13 mouse cellular contexts compared by ENCODE assay signal in genomic region chr13:23502031-23502567, GRCm38 (mm10). TPM values are rescaled to one million over a fixed set of nuclear protein-coding genes. Genes with fewer than 3 reads are reported as not detected.
DNase-seq lines count a peak whose midpoint lies in the region; ATAC-seq lines count a peak whose summit lies in the region.
"Had no signal": no experiment of that assay in that cellular context is flagged by ENCODE, and none has a peak within 500 bp of the region (broad histone marks: within the 10 kb centered on the region; RNA-seq: fewer than 3 reads in every experiment).

No protein-coding gene starts in this region.

- ATAC-seq in forebrain, embryonic 14.5 days: no peak
- no peak for ATAC-seq in liver, embryonic 11.5 days (replicated peaks; ENCODE audit: low FRiP score)
- ATAC-seq in embryonic facial prominence, embryonic 11.5 days (replicated peaks; ENCODE audit: insufficient number of reproducible peaks, low FRiP score, low TSS enrichment, low read depth): no peak
- ATAC-seq in liver, embryonic 12.5 days: no peak
- no peak for ATAC-seq in megakaryocyte-erythroid progenitor cell, adult 5-6 weeks (replicated peaks; ENCODE audit: low FRiP score, low TSS enrichment, poor library complexity, severe bottlenecking)

- no peak overlapping the region for H3K4me2 ChIP-seq in forebrain, embryonic 14.5 days (ENCODE audit: low read length)
- H3K4me2 ChIP-seq in liver, embryonic 11.5 days: peak overlapping the region; percentile 87
- peak overlapping the region; percentile 36; the same call in 1 of the 2 replicates for H3K4me2 ChIP-seq in embryonic facial prominence, embryonic 11.5 days (ENCODE audit: low read depth, low read length)
- peak overlapping the region; percentile 63 for H3K4me2 ChIP-seq in liver, embryonic 12.5 days

- DNase-seq in forebrain, embryonic 10.5 days (ENCODE audit: extremely low spot score, low spot score): no peak
- DNase-seq in forebrain, embryonic 14.5 days (ENCODE audit: low spot score): no peak
- no peak for DNase-seq in liver, embryonic 11.5 days (ENCODE audit: low spot score)
- DNase-seq in liver: no peak
- no peak for DNase-seq in embryonic facial prominence, embryonic 11.5 days (ENCODE audit: low spot score)
- no peak for DNase-seq in cerebellum, postnatal 4 days (ENCODE audit: low spot score in 2 of 2)
- DNase-seq: midbrain, embryonic 14.5 days had no signal

- peak overlapping the region; percentile 55 for H3K4me3 ChIP-seq in forebrain, embryonic 10.5 days
- no peak overlapping the region for H3K4me3 ChIP-seq in forebrain, embryonic 14.5 days (ENCODE audit: low read depth, low read length)
- H3K4me3 ChIP-seq in liver, embryonic 11.5 days (ENCODE audit: low read depth, low read length): peak overlapping the region; percentile 47
- H3K4me3 ChIP-seq in embryonic facial prominence, embryonic 11.5 days (ENCODE audit: low read depth, low read length): no peak overlapping the region; the same call in 1 of the 2 replicates
- peak overlapping the region; percentile 42 for H3K4me3 ChIP-seq in liver, embryonic 12.5 days

- H3K9me3 ChIP-seq in forebrain, embryonic 10.5 days: no peaks in the 10 kb centered on the region
- H3K9me3 ChIP-seq in forebrain, embryonic 14.5 days (replicated peaks; ENCODE audit: control insufficient read depth, low read length): no peaks in the 10 kb centered on the region
- H3K9me3 ChIP-seq in liver, embryonic 11.5 days (ENCODE audit: control insufficient read depth, low read length): no peaks in the 10 kb centered on the region
- H3K9me3 ChIP-seq in embryonic facial prominence, embryonic 11.5 days (replicated peaks; ENCODE audit: control insufficient read depth, low read length): no peaks in the 10 kb centered on the region
- no peaks in the 10 kb centered on the region for H3K9me3 ChIP-seq in liver, embryonic 12.5 days (replicated peaks)

- no peak overlapping the region for H3K27ac ChIP-seq in forebrain, embryonic 10.5 days
- no peak overlapping the region for H3K27ac ChIP-seq in forebrain, embryonic 14.5 days (ENCODE audit: low read depth, low read length)
- H3K27ac ChIP-seq in liver, embryonic 11.5 days (ENCODE audit: low read depth, low read length): no peak overlapping the region
- H3K27ac ChIP-seq in embryonic facial prominence, embryonic 11.5 days (replicated peaks; ENCODE audit: low read depth, low read length): no peak overlapping the region
- H3K27ac ChIP-seq in liver, embryonic 12.5 days: peak overlapping the region; percentile 37; the same call in 1 of the 2 replicates
- H3K27ac ChIP-seq: kidney, postnatal 0 days had no signal

- no peaks in the 10 kb centered on the region for H3K27me3 ChIP-seq in forebrain, embryonic 10.5 days (ENCODE audit: poor library complexity, severe bottlenecking)
- no peaks in the 10 kb centered on the region for H3K27me3 ChIP-seq in forebrain, embryonic 14.5 days (replicated peaks; ENCODE audit: control insufficient read depth, insufficient read depth, low read length)
- H3K27me3 ChIP-seq in liver, embryonic 11.5 days (replicated peaks; ENCODE audit: control insufficient read depth, insufficient read depth, low read length): no peaks in the 10 kb centered on the region
- no peaks in the 10 kb centered on the region for H3K27me3 ChIP-seq in embryonic facial prominence, embryonic 11.5 days (ENCODE audit: control insufficient read depth, insufficient read depth, low read length)
- no peaks in the 10 kb centered on the region for H3K27me3 ChIP-seq in liver, embryonic 12.5 days (replicated peaks)

- 25% methylated on average over 9 of the region's 9 CpGs for WGBS in forebrain, embryonic 10.5 days
- 28% methylated on average over 9 of the region's 9 CpGs for WGBS in forebrain, embryonic 14.5 days
- WGBS in liver, embryonic 11.5 days: 28% methylated on average over 9 of the region's 9 CpGs
- WGBS in embryonic facial prominence, embryonic 11.5 days: 30% methylated on average over 9 of the region's 9 CpGs
- 24% methylated on average over 9 of the region's 9 CpGs for WGBS in liver, embryonic 12.5 days (ENCODE audit: insufficient replicate concordance)

- H3K9ac ChIP-seq in forebrain, embryonic 14.5 days (ENCODE audit: low read length): no peak overlapping the region
- peak overlapping the region; percentile 56 for H3K9ac ChIP-seq in liver, embryonic 11.5 days (ENCODE audit: low read depth, low read length)
- H3K9ac ChIP-seq in embryonic facial prominence, embryonic 11.5 days (replicated peaks; ENCODE audit: low read length): no peak overlapping the region
- peak overlapping the region; percentile 54 for H3K9ac ChIP-seq in liver, embryonic 12.5 days

- no peaks in the 10 kb centered on the region for H3K36me3 ChIP-seq in forebrain, embryonic 10.5 days (replicated peaks)
- no peaks in the 10 kb centered on the region for H3K36me3 ChIP-seq in forebrain, embryonic 14.5 days (ENCODE audit: control insufficient read depth, insufficient read depth, low read length)
- no peaks in the 10 kb centered on the region for H3K36me3 ChIP-seq in liver, embryonic 11.5 days (ENCODE audit: control insufficient read depth, insufficient read depth, low read length)
- no peaks in the 10 kb centered on the region for H3K36me3 ChIP-seq in embryonic facial prominence, embryonic 11.5 days (replicated peaks; ENCODE audit: control insufficient read depth, insufficient read depth, low read depth, low read length)
- H3K36me3 ChIP-seq in liver, embryonic 12.5 days: no peaks in the 10 kb centered on the region

- H3K4me1 ChIP-seq in forebrain, embryonic 10.5 days: peaks cover 70% of the 10 kb centered on the region
- peaks cover 9% of the 10 kb centered on the region for H3K4me1 ChIP-seq in forebrain, embryonic 14.5 days (ENCODE audit: control insufficient read depth, insufficient read depth, low read length)
- peaks cover 48% of the 10 kb centered on the region for H3K4me1 ChIP-seq in liver, embryonic 11.5 days (replicated peaks; ENCODE audit: control insufficient read depth, insufficient read depth, low read length)
- no peaks in the 10 kb centered on the region for H3K4me1 ChIP-seq in embryonic facial prominence, embryonic 11.5 days (ENCODE audit: control insufficient read depth, insufficient read depth, low read length)
- H3K4me1 ChIP-seq in liver, embryonic 12.5 days: peaks cover 80% of the 10 kb centered on the region

RNA-seq across cellular contexts. Expression of gene Btn2a2, which starts 13.4 kb away (rescaled TPM):
- 0.52 and 0.54 TPM in 2 replicates for polyA plus RNA-seq in forebrain, embryonic 10.5 days (2016; fragmentation: Nextera tagmentation; extraction: Ambion mirVana)
- 0.10 TPM in 1 of 2 replicates, not detected in the other for polyA plus RNA-seq in forebrain, embryonic 14.5 days (2014; fragmentation: Nextera tagmentation; extraction: Ambion mirVana)
- 0.08 and 0.32 TPM in 2 replicates for polyA plus RNA-seq in liver, embryonic 11.5 days (2014; fragmentation: Nextera tagmentation; extraction: Ambion mirVana)
- polyA plus RNA-seq in embryonic facial prominence, embryonic 11.5 days (2014; fragmentation: Nextera tagmentation; extraction: Ambion mirVana): 1.1 and 1.4 TPM in 2 replicates
- 0.07 TPM in 1 of 2 replicates, not detected in the other for polyA plus RNA-seq in liver, embryonic 12.5 days (2016; fragmentation: Nextera tagmentation; extraction: Ambion mirVana)
- total RNA-seq in megakaryocyte-erythroid progenitor cell, adult 5-6 weeks (2014; fragmentation: Nextera tagmentation): not detected in 2 replicates
- not detected in 2 replicates for total RNA-seq in megakaryocyte-erythroid progenitor cell, adult 5-6 weeks (2017)
- polyA plus RNA-seq: midbrain, embryonic 14.5 days had no signal

RNA-seq across cellular contexts. Expression of gene Hist1h4h, which starts 28.8 kb away (rescaled TPM):
- polyA plus RNA-seq in forebrain, embryonic 10.5 days (2016; fragmentation: Nextera tagmentation; extraction: Ambion mirVana): 3.8 and 4.0 TPM in 2 replicates
- 4.3 and 7.1 TPM in 2 replicates for polyA plus RNA-seq in forebrain, embryonic 14.5 days (2014; fragmentation: Nextera tagmentation; extraction: Ambion mirVana)
- polyA plus RNA-seq in liver, embryonic 11.5 days (2014; fragmentation: Nextera tagmentation; extraction: Ambion mirVana): 3.3 and 4.3 TPM in 2 replicates
- 3.5 and 5.0 TPM in 2 replicates for polyA plus RNA-seq in embryonic facial prominence, embryonic 11.5 days (2014; fragmentation: Nextera tagmentation; extraction: Ambion mirVana)
- polyA plus RNA-seq in liver, embryonic 12.5 days (2016; fragmentation: Nextera tagmentation; extraction: Ambion mirVana): 4.4 and 4.7 TPM in 2 replicates
- 115 and 209 TPM in 2 replicates for total RNA-seq in megakaryocyte-erythroid progenitor cell, adult 5-6 weeks (2014; fragmentation: Nextera tagmentation)
- total RNA-seq in megakaryocyte-erythroid progenitor cell, adult 5-6 weeks (2017): 683 and 1,187 TPM in 2 replicates

RNA-seq across cellular contexts. Expression of gene Hist1h2af, which starts 31.6 kb away (rescaled TPM):
- 6.7 and 9.5 TPM in 2 replicates for polyA plus RNA-seq in forebrain, embryonic 10.5 days (2016; fragmentation: Nextera tagmentation; extraction: Ambion mirVana)
- polyA plus RNA-seq in forebrain, embryonic 14.5 days (2014; fragmentation: Nextera tagmentation; extraction: Ambion mirVana): 1.9 and 4.4 TPM in 2 replicates
- 1.1 and 5.1 TPM in 2 replicates for polyA plus RNA-seq in liver, embryonic 11.5 days (2014; fragmentation: Nextera tagmentation; extraction: Ambion mirVana)
- polyA plus RNA-seq in embryonic facial prominence, embryonic 11.5 days (2014; fragmentation: Nextera tagmentation; extraction: Ambion mirVana): 7.8 and 7.9 TPM in 2 replicates
- polyA plus RNA-seq in liver, embryonic 12.5 days (2016; fragmentation: Nextera tagmentation; extraction: Ambion mirVana): 7.8 and 13.9 TPM in 2 replicates
- total RNA-seq in megakaryocyte-erythroid progenitor cell, adult 5-6 weeks (2014; fragmentation: Nextera tagmentation): 41.1 and 66.5 TPM in 2 replicates
- total RNA-seq in megakaryocyte-erythroid progenitor cell, adult 5-6 weeks (2017): 1,297 and 1,759 TPM in 2 replicates

RNA-seq across cellular contexts. Expression of gene Hist1h3g, which starts 33.1 kb away (rescaled TPM):
- polyA plus RNA-seq in forebrain, embryonic 10.5 days (2016; fragmentation: Nextera tagmentation; extraction: Ambion mirVana): 6.3 and 8.1 TPM in 2 replicates
- polyA plus RNA-seq in forebrain, embryonic 14.5 days (2014; fragmentation: Nextera tagmentation; extraction: Ambion mirVana): 2.2 and 5.3 TPM in 2 replicates
- 5.2 TPM in 2 replicates for polyA plus RNA-seq in liver, embryonic 11.5 days (2014; fragmentation: Nextera tagmentation; extraction: Ambion mirVana)
- 6.1 and 7.8 TPM in 2 replicates for polyA plus RNA-seq in embryonic facial prominence, embryonic 11.5 days (2014; fragmentation: Nextera tagmentation; extraction: Ambion mirVana)
- 12.9 and 16.3 TPM in 2 replicates for polyA plus RNA-seq in liver, embryonic 12.5 days (2016; fragmentation: Nextera tagmentation; extraction: Ambion mirVana)
- 189 and 293 TPM in 2 replicates for total RNA-seq in megakaryocyte-erythroid progenitor cell, adult 5-6 weeks (2014; fragmentation: Nextera tagmentation)
- 189 and 625 TPM in 2 replicates for total RNA-seq in megakaryocyte-erythroid progenitor cell, adult 5-6 weeks (2017)

RNA-seq across cellular contexts. Expression of gene Btn1a1, which starts 36.4 kb away (rescaled TPM):
- polyA plus RNA-seq in forebrain, embryonic 10.5 days (2016; fragmentation: Nextera tagmentation; extraction: Ambion mirVana): 0.09 TPM in 1 of 2 replicates, not detected in the other
- polyA plus RNA-seq in forebrain, embryonic 14.5 days (2014; fragmentation: Nextera tagmentation; extraction: Ambion mirVana): 0.22 TPM in 1 of 2 replicates, not detected in the other
- polyA plus RNA-seq in liver, embryonic 11.5 days (2014; fragmentation: Nextera tagmentation; extraction: Ambion mirVana): 1.8 and 2.2 TPM in 2 replicates
- polyA plus RNA-seq in embryonic facial prominence, embryonic 11.5 days (2014; fragmentation: Nextera tagmentation; extraction: Ambion mirVana): 0.24 and 0.35 TPM in 2 replicates
- 1.9 and 2.5 TPM in 2 replicates for polyA plus RNA-seq in liver, embryonic 12.5 days (2016; fragmentation: Nextera tagmentation; extraction: Ambion mirVana)
- total RNA-seq in megakaryocyte-erythroid progenitor cell, adult 5-6 weeks (2014; fragmentation: Nextera tagmentation): not detected in 2 replicates
- total RNA-seq in megakaryocyte-erythroid progenitor cell, adult 5-6 weeks (2017): not detected in 2 replicates
- total RNA-seq: gastrocnemius, postnatal 4 days; left cerebral cortex, postnatal 25 days had no signal
- polyA plus RNA-seq: C2C12; kidney, postnatal 0 days had no signal

Comparison
In these comparisons a context has a peak if more than half of its experiments do, and no peak if none do; other contexts are left out.
1. H3K4me3 ChIP-seq: peak in forebrain, embryonic 10.5 days (single experiment), liver, embryonic 11.5 days (single experiment) and liver, embryonic 12.5 days (single experiment); none in forebrain, embryonic 14.5 days (single experiment) and embryonic facial prominence, embryonic 11.5 days (single experiment).
2. H3K9ac ChIP-seq: peak in liver, embryonic 11.5 days (single experiment) and liver, embryonic 12.5 days (single experiment); none in forebrain, embryonic 14.5 days (single experiment) and embryonic facial prominence, embryonic 11.5 days (single experiment).